Mouse (Mus musculus) gonadal fat pad, adult 2 months (tissue): ENCODE results near the gene Txndc16. TPM values are rescaled to one million over a fixed set of nuclear protein-coding genes. Genes with fewer than 3 reads are reported as not detected.

Source experiments
- DNase-seq: peaks from one replicate; pipeline ENCODE4 v3.0.0-alpha.2; 2012; ENCODE audit warnings: low read depth
- polyA plus RNA-seq: library from polyadenylated mRNA; depleted of rRNA; stranded (reverse); fragments of >200 nt; gene quantifications from 2 replicates; pipeline ENCODE4 v1.2.3, GENCODE M21; 2012; rRNA removed

Gene Txndc16
- polyA plus RNA-seq, 1 experiment: 18.7 TPM

DNA sequence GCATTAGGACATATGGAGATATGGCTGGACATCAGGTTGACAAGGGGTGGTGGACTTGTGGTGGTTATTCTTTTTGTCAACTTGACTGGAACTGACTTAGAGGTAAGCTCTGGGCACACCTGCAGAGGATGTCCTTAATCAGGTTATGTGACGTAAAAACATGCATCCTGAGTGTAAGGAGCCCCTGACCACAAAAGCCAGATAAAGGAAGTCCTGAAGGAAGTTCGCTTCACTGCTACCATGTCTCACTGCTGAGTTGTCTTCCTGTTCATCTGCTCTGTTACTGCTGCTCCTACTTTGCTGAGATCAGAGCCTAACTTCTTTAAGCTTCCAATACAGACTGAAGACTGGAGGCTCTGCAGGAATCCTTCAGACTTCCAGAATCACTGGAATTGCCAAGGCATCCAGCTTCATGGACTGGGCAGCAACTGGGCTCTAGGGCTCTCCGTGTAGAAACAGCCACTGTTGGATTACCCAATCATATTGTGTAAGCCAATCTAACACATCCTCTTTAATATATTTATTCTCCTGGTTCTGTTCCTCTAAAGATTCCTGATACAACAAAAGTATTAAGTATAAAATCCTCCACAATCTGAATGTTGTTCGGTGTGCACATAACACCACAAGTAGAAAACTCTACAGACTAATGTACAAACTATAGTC, 64.5 kb downstream of the Txndc16 start:
- DNase-seq: no peak

DNA sequence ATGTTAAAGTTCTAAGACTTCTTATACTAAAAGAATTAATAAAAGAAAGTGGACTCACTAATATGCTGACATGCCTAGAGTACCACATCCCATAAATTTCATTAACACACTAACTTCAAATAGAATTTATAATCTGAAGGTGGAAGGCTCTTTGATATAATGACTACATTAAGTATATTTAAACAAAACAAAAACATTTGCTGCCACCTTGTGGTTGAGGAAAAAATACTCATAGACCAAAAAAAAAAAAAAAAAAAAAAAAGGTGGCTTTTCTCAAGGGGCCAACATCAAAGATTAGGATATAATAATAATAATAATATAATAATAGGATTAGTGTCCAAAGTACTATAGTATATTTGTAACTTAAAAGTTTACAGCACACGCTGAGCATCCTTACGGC, 66.9 kb downstream of the Txndc16 start:
- no peak for DNase-seq

DNA sequence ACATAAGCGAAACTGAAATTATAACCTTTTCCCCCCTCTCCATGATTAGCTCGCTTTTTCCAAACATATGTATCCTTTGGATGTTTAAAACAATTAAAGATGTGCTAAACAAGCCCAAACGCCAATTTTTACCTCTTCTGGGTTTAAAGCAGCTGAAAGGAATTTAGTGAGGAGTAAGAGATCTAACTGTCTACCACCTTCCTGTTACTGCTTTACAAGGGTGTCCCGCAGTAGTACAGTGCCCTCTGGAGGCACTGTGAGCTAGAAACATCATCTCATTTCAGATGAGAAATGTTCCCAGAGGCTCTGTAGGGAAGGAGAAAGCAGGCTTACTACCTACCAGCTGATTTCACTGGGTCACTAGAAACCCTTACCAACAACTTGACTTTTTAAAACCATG, 77.6 kb downstream of the Txndc16 start:
- DNase-seq: no peak

DNA sequence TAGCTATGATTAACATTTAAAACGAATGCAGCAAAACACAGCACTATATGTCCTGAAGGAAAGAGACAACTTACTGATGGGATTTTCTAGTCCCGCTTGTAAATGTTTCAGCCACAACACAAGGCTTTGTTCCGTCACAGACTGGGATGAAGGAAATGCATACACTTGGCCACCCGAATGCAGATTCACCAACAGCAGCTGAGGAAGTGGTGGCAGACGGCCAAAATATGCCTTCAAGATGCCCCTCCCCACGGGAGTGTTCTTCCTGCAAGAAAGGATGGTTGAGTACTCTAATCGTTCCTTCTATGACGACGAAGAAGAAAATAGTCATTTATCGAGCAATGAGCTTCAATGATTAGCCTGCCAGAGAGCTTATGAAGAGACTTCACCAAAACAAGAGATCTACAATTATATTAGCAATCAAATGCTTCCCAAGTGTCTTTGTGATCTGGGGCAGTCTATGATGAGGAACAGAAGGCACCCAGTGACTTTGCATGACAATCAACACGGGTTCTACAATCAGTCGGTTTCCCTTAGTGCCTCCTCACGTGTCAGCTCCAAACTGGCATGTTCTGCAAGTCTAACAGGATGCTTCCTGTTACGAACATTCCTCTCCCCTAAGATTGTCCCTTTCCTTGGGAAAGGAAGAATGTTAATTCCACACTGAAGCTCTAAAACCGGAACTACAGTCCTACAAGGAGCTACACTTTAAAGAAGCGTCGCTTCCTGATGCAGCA, 79.6 kb downstream of the Txndc16 start:
- no peak for DNase-seq

DNA sequence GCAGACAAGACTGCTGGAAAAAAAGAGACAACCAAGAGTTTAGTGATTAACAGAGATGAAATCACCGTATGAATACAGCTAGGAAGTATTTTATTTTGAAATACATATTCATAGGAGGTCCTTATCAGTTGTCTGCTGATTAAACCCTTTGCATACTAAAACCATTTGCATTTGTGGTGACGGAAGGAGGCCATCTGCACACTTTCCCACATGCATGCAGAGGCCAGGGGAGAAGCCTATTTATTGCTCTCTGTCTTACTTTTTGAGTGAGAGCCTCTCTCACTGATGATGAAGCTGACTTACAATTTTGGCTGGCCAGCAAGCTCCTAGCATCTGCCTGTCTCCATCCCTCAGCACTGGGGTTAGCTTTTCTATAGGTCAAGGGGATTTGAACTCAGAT, 84.2 kb downstream of the Txndc16 start:
- no peak for DNase-seq

DNA sequence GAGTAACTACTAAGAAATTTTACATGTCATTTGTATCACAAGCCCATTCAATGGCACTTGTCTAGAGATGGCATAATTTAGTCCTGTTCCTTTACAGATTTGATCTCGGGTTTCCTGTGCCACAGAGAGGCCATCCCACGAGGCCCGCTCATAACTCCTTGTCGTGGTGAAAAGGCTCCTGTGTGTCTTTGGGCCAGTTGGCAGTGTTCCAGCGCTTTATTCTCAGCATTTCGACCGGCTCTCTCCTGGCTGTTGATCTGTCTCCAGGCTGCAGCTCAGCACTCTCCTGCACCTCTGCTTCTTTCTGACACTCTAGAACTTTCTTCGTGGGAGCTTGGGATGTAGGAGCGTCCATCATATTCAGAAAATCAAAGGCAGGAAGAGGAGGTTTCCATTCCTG, 84.6 kb downstream of the Txndc16 start:
- no peak for DNase-seq

DNA sequence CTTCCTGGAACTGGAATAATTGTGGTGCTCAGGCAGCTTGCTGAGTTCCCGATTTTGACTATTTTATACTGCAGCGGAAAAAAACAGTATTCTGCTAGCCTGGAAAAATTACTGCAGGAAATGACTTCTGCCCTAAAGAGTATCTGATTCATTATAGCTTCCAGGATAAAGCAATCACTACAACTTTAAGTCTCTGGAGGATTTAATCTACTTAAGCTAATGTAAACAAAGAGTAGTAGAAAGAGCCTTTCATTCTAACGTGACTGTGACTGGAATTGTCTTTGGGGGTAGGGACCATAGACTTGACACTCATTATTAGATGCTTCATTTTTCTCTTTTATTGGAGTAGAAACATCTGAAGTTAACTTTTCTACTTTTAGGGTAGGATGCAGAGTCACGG, 101.8 kb downstream of the Txndc16 start:
- no peak for DNase-seq

DNA sequence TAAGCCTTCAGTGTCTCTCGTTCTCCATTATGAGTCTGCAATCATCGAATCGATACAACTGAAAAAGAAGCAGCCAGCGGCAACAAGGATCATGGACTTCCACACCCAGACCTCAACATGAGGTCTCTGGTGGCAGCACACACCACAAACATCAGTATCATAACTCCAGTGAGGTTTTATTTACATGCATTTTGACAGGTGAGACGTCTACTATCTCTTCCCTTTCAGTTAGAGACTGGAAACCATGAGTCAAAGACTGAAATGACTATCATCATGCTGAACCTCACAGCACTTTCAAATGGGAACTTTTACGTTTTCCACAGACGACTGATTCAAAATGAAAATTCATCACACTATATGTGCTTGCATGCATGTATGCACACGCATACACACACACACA, 117.9 kb downstream of the Txndc16 start:
- no peak for DNase-seq

DNA sequence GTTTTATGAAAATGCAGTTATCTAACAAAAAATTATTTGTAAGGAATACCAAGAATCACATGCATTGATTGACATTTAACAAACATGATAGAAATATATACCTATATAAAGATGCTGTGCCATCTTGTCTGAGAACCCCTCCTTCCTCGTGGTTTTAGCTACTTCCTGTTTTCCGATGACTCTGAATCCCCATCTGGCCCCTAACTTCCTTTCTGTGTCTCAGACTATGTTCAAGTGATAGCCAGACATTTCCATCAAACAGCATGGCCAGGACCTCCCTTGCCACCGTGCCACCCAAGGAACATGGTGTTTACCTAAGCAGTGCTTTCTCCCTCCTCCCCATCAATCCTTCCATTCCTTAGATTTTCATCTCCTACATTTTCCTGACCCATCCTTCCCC, 127.8 kb downstream of the Txndc16 start:
- no peak for DNase-seq

DNA sequence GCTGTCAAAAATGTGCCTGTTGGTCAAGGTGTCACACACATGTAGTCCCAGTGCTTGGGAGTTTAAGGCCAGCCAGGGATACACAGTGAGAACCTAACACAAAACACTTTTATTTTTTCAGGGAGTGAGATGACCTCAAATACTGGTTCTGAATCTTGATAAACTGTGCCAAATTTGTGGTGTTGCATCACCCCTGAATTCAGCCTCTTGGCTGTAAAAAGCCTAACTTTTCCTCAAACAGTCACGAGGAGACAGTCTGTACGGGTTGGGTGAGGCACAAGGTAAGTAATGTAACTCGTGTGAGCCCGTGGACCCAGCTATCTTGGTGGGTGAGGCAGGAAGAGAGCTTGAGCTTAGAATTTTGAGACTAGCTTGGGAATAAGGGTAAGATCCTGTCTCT, 130.1 kb downstream of the Txndc16 start:
- no peak for DNase-seq

DNA sequence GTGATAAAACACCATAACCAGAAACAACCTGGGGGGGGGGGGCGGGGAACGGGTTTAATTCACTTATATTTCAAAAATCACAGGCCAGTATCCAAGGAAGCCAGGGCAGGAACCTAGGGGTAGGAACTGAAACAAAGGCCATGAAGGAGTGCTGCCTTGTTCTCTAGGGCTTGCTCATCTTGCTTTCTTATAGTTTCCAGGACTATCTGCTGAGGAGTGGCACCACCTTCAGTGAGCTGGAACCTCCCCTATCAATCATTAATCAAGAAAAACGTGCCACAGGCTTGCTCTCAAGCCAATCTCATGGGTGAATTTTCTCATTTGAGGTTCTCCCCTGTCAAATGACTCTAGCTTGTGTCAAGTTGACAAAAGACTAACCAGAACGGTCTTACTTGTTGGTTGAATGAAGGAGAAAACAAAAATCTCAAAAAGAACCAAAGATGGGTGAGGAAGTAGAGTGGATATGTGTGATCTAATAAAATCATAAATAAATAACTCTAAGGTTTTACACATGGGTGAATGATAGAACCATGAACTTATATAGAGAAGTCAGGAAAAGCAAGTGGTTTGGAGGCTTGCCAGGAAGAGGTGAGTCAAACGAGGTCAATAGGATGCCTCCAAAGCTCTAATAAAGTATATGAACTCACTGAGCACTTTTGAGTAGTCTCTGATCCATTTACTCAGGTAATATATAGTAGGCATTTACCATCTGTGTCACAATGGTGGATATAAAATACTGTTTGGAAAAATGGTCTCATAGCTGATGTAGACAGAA, 134.3 kb downstream of the Txndc16 start:
- DNase-seq: no peak

DNA sequence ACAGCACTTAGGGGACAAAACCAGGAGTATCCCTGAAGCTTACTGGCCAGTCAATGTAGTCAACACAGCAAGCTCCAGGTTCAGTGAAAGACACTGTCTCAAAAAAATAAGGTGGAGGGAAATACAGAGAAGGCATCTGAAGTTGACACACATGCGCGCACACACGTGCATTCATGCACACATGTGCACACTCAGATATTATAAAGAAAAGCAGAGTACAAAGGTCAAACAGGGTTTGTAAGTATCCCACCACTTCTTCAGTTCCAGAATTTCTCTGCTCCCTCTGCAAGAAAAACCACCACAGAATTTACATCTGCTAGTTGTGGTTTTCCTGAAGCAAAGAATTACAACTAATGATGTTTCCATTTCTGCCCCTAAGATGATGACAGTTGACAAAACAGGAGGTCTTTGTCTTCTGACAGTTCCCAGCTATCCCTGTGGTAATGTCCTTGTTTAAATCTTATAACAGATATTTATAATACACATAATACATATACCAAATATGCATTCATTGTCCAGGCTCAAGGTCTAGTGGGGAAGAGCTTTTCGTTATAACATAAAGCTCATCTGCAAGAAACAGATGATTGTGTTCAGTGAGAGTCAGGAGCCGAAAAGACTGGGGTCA, 135.4 kb downstream of the Txndc16 start:
- DNase-seq: no peak

DNA sequence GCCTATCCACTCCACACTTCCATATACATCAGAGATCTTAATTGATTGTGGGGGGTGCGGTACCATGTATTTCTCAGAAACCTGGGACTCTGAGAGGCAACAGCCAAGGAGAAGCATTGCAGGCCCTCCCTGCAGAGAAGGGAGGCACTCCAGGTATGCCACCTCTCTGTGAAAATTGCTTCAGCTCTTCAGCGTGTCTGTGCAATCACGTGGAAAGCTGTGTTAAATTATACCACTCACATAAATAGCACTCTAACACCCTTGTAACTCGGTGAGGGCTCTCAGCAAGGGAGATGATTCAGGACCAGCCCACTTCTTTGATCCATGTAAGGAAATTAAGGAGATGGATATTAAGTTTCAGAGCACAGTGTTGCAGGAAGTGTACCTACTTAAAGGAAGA, 136.6 kb downstream of the Txndc16 start:
- no peak for DNase-seq

Other genes with a start within 250 kb of the Txndc16 start
- 2.4 and 2.5 TPM in 2 replicates for gene Ptger2, start 232.1 kb downstream of the Txndc16 start, polyA plus RNA-seq
- 14.4 and 14.8 TPM in 2 replicates for gene Gpr137c, start 611 bp downstream of the Txndc16 start, polyA plus RNA-seq
- 10.1 and 10.8 TPM in 2 replicates for gene Ero1l, start 98.4 kb upstream of the Txndc16 start, polyA plus RNA-seq
- 29.3 and 35.1 TPM in 2 replicates for gene Psmc6, start 109.5 kb upstream of the Txndc16 start, polyA plus RNA-seq
- gene Styx, start 130.8 kb upstream of the Txndc16 start, polyA plus RNA-seq: 2.7 and 4.4 TPM in 2 replicates
- 6.6 and 6.8 TPM in 2 replicates for gene Gnpnat1, start 184.6 kb upstream of the Txndc16 start, polyA plus RNA-seq